Mouse (Mus musculus) heart, adult 10 weeks (tissue): Measurements from ENCODE around the gene Slc38a6. TPM values are rescaled to one million over a fixed set of nuclear protein-coding genes. Genes with fewer than 3 reads are reported as not detected.

Experiments used
- polyA plus RNA-seq: library from polyadenylated mRNA; stranded (reverse); fragments of 350-450 nt; fragmentation: Illumina TruSeq; extraction: RNeasy Lipid Tissue Mini Kit (QIAGEN cat#74804); gene quantifications from one replicate; pipeline ENCODE4 v1.2.3, GENCODE M21; 2014; ENCODE audit warnings: low read depth, low replicate concordance

Slc38a6 gene
- 5.5 TPM for polyA plus RNA-seq

DNA sequence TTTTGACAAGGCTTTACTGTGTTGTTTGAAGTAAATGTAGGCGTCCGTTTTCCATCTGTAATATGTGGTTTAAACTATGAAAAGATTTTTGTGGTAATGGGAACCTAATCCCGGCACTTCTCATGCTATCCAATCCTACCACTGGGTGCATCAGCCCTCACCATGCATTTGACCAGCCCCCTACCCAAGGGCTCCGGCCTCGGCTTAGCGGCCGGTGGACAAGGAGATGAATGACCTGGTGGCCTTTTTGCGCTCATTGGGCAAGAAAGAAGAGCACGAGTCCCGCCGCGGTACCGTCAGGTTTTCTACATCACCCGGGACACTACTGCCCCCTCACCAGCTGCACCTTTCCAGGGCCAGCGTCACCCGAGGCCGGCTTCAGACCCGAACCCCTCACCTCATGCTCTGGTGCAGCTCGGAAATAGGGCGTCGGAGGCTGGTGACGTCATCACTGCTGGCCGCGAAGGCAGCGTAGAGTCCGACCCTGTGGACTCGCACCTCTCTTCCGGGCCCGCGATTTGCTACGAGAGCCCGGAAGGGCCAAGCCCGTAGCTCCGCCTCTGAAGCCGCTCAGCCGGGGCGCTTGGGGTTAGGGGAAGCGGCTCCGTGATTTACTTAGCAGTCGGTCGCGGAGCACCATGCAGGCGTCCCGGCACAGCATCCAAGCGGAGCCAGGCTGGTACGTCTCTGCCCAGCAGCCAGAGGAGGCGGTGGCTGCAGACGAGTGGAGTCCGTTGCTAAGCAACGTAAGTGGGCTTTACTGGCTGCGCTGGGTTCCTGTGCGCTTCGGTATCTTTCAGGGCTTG is at the start of gene Slc38a6, which contains the start of gene Trmt5:
Slc38a6 (plus strand) TSS at position 493 of the 806 bp plus-strand sequence.
Trmt5 (minus strand) TSS at position 424 of the 806 bp plus-strand sequence.

Other genes with a start within 250 kb of the Slc38a6 start
- gene Six1, start 232.9 kb upstream of the Slc38a6 start, polyA plus RNA-seq: 0.99 TPM
- gene Six4, start 173.3 kb upstream of the Slc38a6 start, polyA plus RNA-seq: 2.0 TPM
- gene Mnat1, start 163.1 kb upstream of the Slc38a6 start, polyA plus RNA-seq: 13.3 TPM
- gene Trmt5, start 69 bp upstream of the Slc38a6 start, polyA plus RNA-seq: 45.6 TPM